Comparison of ENCODE assay signal across 17 mouse cellular contexts in genomic region chr15:102216459-102217228, GRCm38 (mm10). TPM values are rescaled to one million over a fixed set of nuclear protein-coding genes. Genes with fewer than 3 reads are reported as not detected.
DNase-seq lines count a peak whose midpoint lies in the region; ATAC-seq and TF ChIP-seq lines count a peak whose summit lies in the region.
"Had no signal": no experiment of that assay in that cellular context is flagged by ENCODE, and none has a peak within 500 bp of the region (broad histone marks: within the 10 kb centered on the region; RNA-seq: fewer than 3 reads in every experiment).

No protein-coding gene starts in this region.

- no peak overlapping the region for H3K9ac ChIP-seq in forebrain, embryonic 12.5 days
- H3K9ac ChIP-seq in forebrain, embryonic 15.5 days (replicated peaks) = no peak overlapping the region
- no peak overlapping the region for H3K9ac ChIP-seq in intestine, embryonic 14.5 days (ENCODE audit: low read length)
- no peak overlapping the region for H3K9ac ChIP-seq in intestine, embryonic 16.5 days (ENCODE audit: low read depth, low read length)
- H3K9ac ChIP-seq in midbrain, embryonic 11.5 days (ENCODE audit: low read length) = no peak overlapping the region
- no peak overlapping the region for H3K9ac ChIP-seq in midbrain, postnatal 0 days (replicated peaks; ENCODE audit: low read length, poor library complexity, severe bottlenecking)
- H3K9ac ChIP-seq in limb, embryonic 15.5 days = no peak overlapping the region
- H3K9ac ChIP-seq: hindbrain, embryonic 12.5 days had no signal

- no peaks in the 10 kb centered on the region for H3K9me3 ChIP-seq in forebrain, embryonic 12.5 days
- H3K9me3 ChIP-seq in forebrain, embryonic 15.5 days = no peaks in the 10 kb centered on the region
- H3K9me3 ChIP-seq in intestine, embryonic 14.5 days (ENCODE audit: control insufficient read depth, low read length) = no peaks in the 10 kb centered on the region
- no peaks in the 10 kb centered on the region for H3K9me3 ChIP-seq in intestine, embryonic 16.5 days (ENCODE audit: control insufficient read depth, low read length)
- no peaks in the 10 kb centered on the region for H3K9me3 ChIP-seq in midbrain, embryonic 11.5 days (ENCODE audit: control insufficient read depth, low read length)
- no peaks in the 10 kb centered on the region for H3K9me3 ChIP-seq in midbrain, postnatal 0 days (ENCODE audit: low read length)
- H3K9me3 ChIP-seq in limb, embryonic 15.5 days = no peaks in the 10 kb centered on the region
- H3K9me3 ChIP-seq: hindbrain, embryonic 12.5 days had no signal

- H3K4me3 ChIP-seq in forebrain, embryonic 12.5 days (replicated peaks) = no peak overlapping the region
- H3K4me3 ChIP-seq in forebrain, embryonic 15.5 days = no peak overlapping the region
- no peak overlapping the region for H3K4me3 ChIP-seq in intestine, embryonic 14.5 days (ENCODE audit: low read depth, low read length)
- no peak overlapping the region for H3K4me3 ChIP-seq in intestine, embryonic 16.5 days (ENCODE audit: low read length)
- H3K4me3 ChIP-seq in midbrain, embryonic 11.5 days (ENCODE audit: low read depth, low read length) = no peak overlapping the region
- no peak overlapping the region for H3K4me3 ChIP-seq in midbrain, postnatal 0 days (ENCODE audit: low read depth, low read length)
- no peak overlapping the region for H3K4me3 ChIP-seq in limb, embryonic 15.5 days
- H3K4me3 ChIP-seq: hindbrain, embryonic 12.5 days had no signal

- H3K27me3 ChIP-seq in forebrain, embryonic 12.5 days = no peaks in the 10 kb centered on the region
- H3K27me3 ChIP-seq in forebrain, embryonic 15.5 days = no peaks in the 10 kb centered on the region
- no peaks in the 10 kb centered on the region for H3K27me3 ChIP-seq in intestine, embryonic 14.5 days (replicated peaks; ENCODE audit: control insufficient read depth, insufficient read depth, low read length)
- H3K27me3 ChIP-seq in intestine, embryonic 16.5 days (replicated peaks; ENCODE audit: control insufficient read depth, insufficient read depth, low read length) = no peaks in the 10 kb centered on the region
- H3K27me3 ChIP-seq in midbrain, embryonic 11.5 days (ENCODE audit: control insufficient read depth, insufficient read depth, low read length) = no peaks in the 10 kb centered on the region
- no peaks in the 10 kb centered on the region for H3K27me3 ChIP-seq in midbrain, postnatal 0 days (ENCODE audit: insufficient read depth, low read length)
- H3K27me3 ChIP-seq in limb, embryonic 15.5 days = no peaks in the 10 kb centered on the region
- H3K27me3 ChIP-seq: hindbrain, embryonic 12.5 days had no signal

- no peak for TF ChIP-seq CTCF in midbrain, postnatal 0 days (IDR thresholded peaks at IDR 0.05)

- H3K4me1 ChIP-seq in forebrain, embryonic 12.5 days = no peaks in the 10 kb centered on the region
- H3K4me1 ChIP-seq in forebrain, embryonic 15.5 days = no peaks in the 10 kb centered on the region
- H3K4me1 ChIP-seq in intestine, embryonic 14.5 days (replicated peaks; ENCODE audit: control insufficient read depth, insufficient read depth, low read length) = no peaks in the 10 kb centered on the region
- no peaks in the 10 kb centered on the region for H3K4me1 ChIP-seq in intestine, embryonic 16.5 days (ENCODE audit: control insufficient read depth, insufficient read depth, low read length)
- H3K4me1 ChIP-seq in midbrain, embryonic 11.5 days (ENCODE audit: control insufficient read depth, insufficient read depth, low read length) = no peaks in the 10 kb centered on the region
- no peaks in the 10 kb centered on the region for H3K4me1 ChIP-seq in midbrain, postnatal 0 days (ENCODE audit: insufficient read depth, low read length)
- no peaks in the 10 kb centered on the region for H3K4me1 ChIP-seq in limb, embryonic 15.5 days
- H3K4me1 ChIP-seq: hindbrain, embryonic 12.5 days had no signal

- H3K36me3 ChIP-seq in forebrain, embryonic 12.5 days (replicated peaks) = peaks cover 58% of the 10 kb centered on the region
- peaks cover 44% of the 10 kb centered on the region for H3K36me3 ChIP-seq in forebrain, embryonic 15.5 days
- H3K36me3 ChIP-seq in intestine, embryonic 14.5 days (ENCODE audit: control insufficient read depth, insufficient read depth, low read length) = peaks cover 54% of the 10 kb centered on the region
- H3K36me3 ChIP-seq in intestine, embryonic 16.5 days (ENCODE audit: control insufficient read depth, insufficient read depth, low read length) = peaks cover 16% of the 10 kb centered on the region
- H3K36me3 ChIP-seq in midbrain, embryonic 11.5 days (ENCODE audit: control insufficient read depth, insufficient read depth, low read length) = peaks cover 9% of the 10 kb centered on the region
- H3K36me3 ChIP-seq in midbrain, postnatal 0 days (ENCODE audit: insufficient read depth, low read length) = peaks cover 46% of the 10 kb centered on the region
- H3K36me3 ChIP-seq in limb, embryonic 15.5 days = peaks cover 53% of the 10 kb centered on the region

- 0 out of 2 replicates have a peak, but pooled peaks have one; percentile 23 for ATAC-seq in forebrain, embryonic 12.5 days (ENCODE audit: low FRiP score)
- ATAC-seq in forebrain, embryonic 15.5 days (replicated peaks) = no peak
- 0 out of 2 replicates have a peak, but pooled peaks have one; percentile 4 for ATAC-seq in intestine, embryonic 14.5 days (replicated peaks; ENCODE audit: low FRiP score, low TSS enrichment, low read depth)
- no peak for ATAC-seq in intestine, embryonic 16.5 days
- ATAC-seq in midbrain, embryonic 11.5 days (ENCODE audit: low FRiP score) = no peak
- no peak for ATAC-seq in midbrain, postnatal 0 days (ENCODE audit: low FRiP score)
- peak; percentile 32; the same call in 1 of the 2 replicates for ATAC-seq in limb, embryonic 15.5 days (ENCODE audit: insufficient number of reproducible peaks, low FRiP score, low TSS enrichment, low read depth)

- H3K27ac ChIP-seq in forebrain, embryonic 12.5 days = no peak overlapping the region
- H3K27ac ChIP-seq in forebrain, embryonic 15.5 days (replicated peaks) = no peak overlapping the region
- H3K27ac ChIP-seq in intestine, embryonic 14.5 days (ENCODE audit: low read depth) = no peak overlapping the region
- no peak overlapping the region for H3K27ac ChIP-seq in intestine, embryonic 16.5 days (ENCODE audit: low read length)
- H3K27ac ChIP-seq in midbrain, embryonic 11.5 days (ENCODE audit: low read depth, low read length) = no peak overlapping the region
- no peak overlapping the region for H3K27ac ChIP-seq in midbrain, postnatal 0 days (ENCODE audit: low read depth, low read length)
- no peak overlapping the region for H3K27ac ChIP-seq in limb, embryonic 15.5 days
- H3K27ac ChIP-seq: hindbrain, embryonic 12.5 days had no signal

- peak; percentile 51 for DNase-seq in intestine, embryonic 14.5 days (ENCODE audit: low spot score)
- DNase-seq in midbrain, embryonic 11.5 days (ENCODE audit: low spot score, missing footprints) = peak; percentile 74
- no peak for DNase-seq in midbrain, postnatal 0 days (ENCODE audit: low spot score)
- DNase-seq in urinary bladder, postnatal 4 days (ENCODE audit: low spot score in 2 of 2) = no peak
- DNase-seq: cerebellum, adult 11 months; cerebellum, postnatal 36 days; kidney, adult 2 months; kidney, postnatal 4 days; midbrain, embryonic 14.5 days had no signal

- H3K4me2 ChIP-seq in forebrain, embryonic 12.5 days = no peak overlapping the region
- no peak overlapping the region for H3K4me2 ChIP-seq in forebrain, embryonic 15.5 days (replicated peaks)
- no peak overlapping the region for H3K4me2 ChIP-seq in intestine, embryonic 14.5 days (ENCODE audit: low read length)
- H3K4me2 ChIP-seq in intestine, embryonic 16.5 days (ENCODE audit: low read depth, low read length) = no peak overlapping the region
- no peak overlapping the region for H3K4me2 ChIP-seq in midbrain, embryonic 11.5 days
- no peak overlapping the region for H3K4me2 ChIP-seq in midbrain, postnatal 0 days (ENCODE audit: low read depth, low read length, poor library complexity, severe bottlenecking)
- H3K4me2 ChIP-seq in limb, embryonic 15.5 days = no peak overlapping the region
- H3K4me2 ChIP-seq: hindbrain, embryonic 12.5 days had no signal

- WGBS in forebrain, embryonic 12.5 days = 86% methylated on average over 16 of the region's 16 CpGs
- 88% methylated on average over 16 of the region's 16 CpGs for WGBS in forebrain, embryonic 15.5 days
- WGBS in intestine, embryonic 14.5 days = 79% methylated on average over 16 of the region's 16 CpGs
- WGBS in intestine, embryonic 16.5 days = 79% methylated on average over 16 of the region's 16 CpGs
- 84% methylated on average over 16 of the region's 16 CpGs for WGBS in midbrain, embryonic 11.5 days
- WGBS in midbrain, postnatal 0 days = 83% methylated on average over 16 of the region's 16 CpGs
- WGBS in limb, embryonic 15.5 days = 83% methylated on average over 16 of the region's 16 CpGs

RNA-seq across cellular contexts. Expression of gene Csad, which starts 12.1 kb away (rescaled TPM):
- 46.2 and 51.8 TPM in 2 replicates for polyA plus RNA-seq in forebrain, embryonic 12.5 days (2016; fragmentation: Nextera tagmentation; extraction: Ambion mirVana)
- 44.2 and 45.1 TPM in 2 replicates for polyA plus RNA-seq in forebrain, embryonic 15.5 days (2015; fragmentation: Nextera tagmentation; extraction: Ambion mirVana)
- polyA plus RNA-seq in intestine, embryonic 14.5 days (2014; fragmentation: Nextera tagmentation; extraction: Ambion mirVana) = 52.3 and 53.6 TPM in 2 replicates
- 33.2 and 38.4 TPM in 2 replicates for polyA plus RNA-seq in intestine, embryonic 16.5 days (2015; fragmentation: Nextera tagmentation; extraction: Ambion mirVana)
- 21.9 and 25.9 TPM in 2 replicates for polyA plus RNA-seq in midbrain, embryonic 11.5 days (2014; fragmentation: Nextera tagmentation; extraction: Ambion mirVana)
- 30.3 and 47.5 TPM in 2 replicates for total RNA-seq in midbrain, postnatal 0 days (2014; rRNA removed)
- polyA plus RNA-seq in midbrain, postnatal 0 days (2015; fragmentation: Nextera tagmentation; extraction: Ambion mirVana) = 32.8 and 34.6 TPM in 2 replicates
- polyA plus RNA-seq in limb, embryonic 15.5 days (2015; fragmentation: Nextera tagmentation; extraction: Ambion mirVana) = 80.3 and 81.8 TPM in 2 replicates

RNA-seq across cellular contexts. Expression of gene Zfp740, which starts 13.6 kb away (rescaled TPM):
- 127 and 132 TPM in 2 replicates for polyA plus RNA-seq in forebrain, embryonic 12.5 days (2016; fragmentation: Nextera tagmentation; extraction: Ambion mirVana)
- polyA plus RNA-seq in forebrain, embryonic 15.5 days (2015; fragmentation: Nextera tagmentation; extraction: Ambion mirVana) = 90.6 and 94.0 TPM in 2 replicates
- polyA plus RNA-seq in intestine, embryonic 14.5 days (2014; fragmentation: Nextera tagmentation; extraction: Ambion mirVana) = 47.0 and 55.3 TPM in 2 replicates
- polyA plus RNA-seq in intestine, embryonic 16.5 days (2015; fragmentation: Nextera tagmentation; extraction: Ambion mirVana) = 33.6 and 35.3 TPM in 2 replicates
- 58.9 and 61.1 TPM in 2 replicates for polyA plus RNA-seq in midbrain, embryonic 11.5 days (2014; fragmentation: Nextera tagmentation; extraction: Ambion mirVana)
- 42.9 and 57.7 TPM in 2 replicates for total RNA-seq in midbrain, postnatal 0 days (2014; rRNA removed)
- 25.1 and 27.6 TPM in 2 replicates for polyA plus RNA-seq in midbrain, postnatal 0 days (2015; fragmentation: Nextera tagmentation; extraction: Ambion mirVana)
- 51.9 and 59.9 TPM in 2 replicates for polyA plus RNA-seq in limb, embryonic 15.5 days (2015; fragmentation: Nextera tagmentation; extraction: Ambion mirVana)

RNA-seq across cellular contexts. Expression of gene Itgb7, which starts 15.1 kb away (rescaled TPM):
- 0.65 and 0.88 TPM in 2 replicates for polyA plus RNA-seq in forebrain, embryonic 12.5 days (2016; fragmentation: Nextera tagmentation; extraction: Ambion mirVana)
- 0.33 and 0.99 TPM in 2 replicates for polyA plus RNA-seq in forebrain, embryonic 15.5 days (2015; fragmentation: Nextera tagmentation; extraction: Ambion mirVana)
- 13.3 and 13.5 TPM in 2 replicates for polyA plus RNA-seq in intestine, embryonic 14.5 days (2014; fragmentation: Nextera tagmentation; extraction: Ambion mirVana)
- 9.5 and 10.3 TPM in 2 replicates for polyA plus RNA-seq in intestine, embryonic 16.5 days (2015; fragmentation: Nextera tagmentation; extraction: Ambion mirVana)
- 0.15 and 0.55 TPM in 2 replicates for polyA plus RNA-seq in midbrain, embryonic 11.5 days (2014; fragmentation: Nextera tagmentation; extraction: Ambion mirVana)
- 0.88 and 1.5 TPM in 2 replicates for total RNA-seq in midbrain, postnatal 0 days (2014; rRNA removed)
- 1.1 and 1.2 TPM in 2 replicates for polyA plus RNA-seq in midbrain, postnatal 0 days (2015; fragmentation: Nextera tagmentation; extraction: Ambion mirVana)
- polyA plus RNA-seq in limb, embryonic 15.5 days (2015; fragmentation: Nextera tagmentation; extraction: Ambion mirVana) = 6.3 and 6.6 TPM in 2 replicates

RNA-seq across cellular contexts. Expression of gene Rarg, which starts 40.7 kb away (rescaled TPM):
- 13.1 and 16.7 TPM in 2 replicates for polyA plus RNA-seq in forebrain, embryonic 12.5 days (2016; fragmentation: Nextera tagmentation; extraction: Ambion mirVana)
- polyA plus RNA-seq in forebrain, embryonic 15.5 days (2015; fragmentation: Nextera tagmentation; extraction: Ambion mirVana) = 5.9 and 6.2 TPM in 2 replicates
- polyA plus RNA-seq in intestine, embryonic 14.5 days (2014; fragmentation: Nextera tagmentation; extraction: Ambion mirVana) = 16.4 and 17.1 TPM in 2 replicates
- polyA plus RNA-seq in intestine, embryonic 16.5 days (2015; fragmentation: Nextera tagmentation; extraction: Ambion mirVana) = 13.6 and 14.7 TPM in 2 replicates
- 10.1 and 10.5 TPM in 2 replicates for polyA plus RNA-seq in midbrain, embryonic 11.5 days (2014; fragmentation: Nextera tagmentation; extraction: Ambion mirVana)
- 4.4 and 12.6 TPM in 2 replicates for total RNA-seq in midbrain, postnatal 0 days (2014; rRNA removed)
- polyA plus RNA-seq in midbrain, postnatal 0 days (2015; fragmentation: Nextera tagmentation; extraction: Ambion mirVana) = 3.9 and 4.2 TPM in 2 replicates
- 120 and 128 TPM in 2 replicates for polyA plus RNA-seq in limb, embryonic 15.5 days (2015; fragmentation: Nextera tagmentation; extraction: Ambion mirVana)

RNA-seq across cellular contexts. Expression of gene Gm9918, which starts 53.7 kb away (rescaled TPM):
- 0.09 and 0.17 TPM in 2 replicates for polyA plus RNA-seq in forebrain, embryonic 12.5 days (2016; fragmentation: Nextera tagmentation; extraction: Ambion mirVana)
- not detected in 2 replicates for polyA plus RNA-seq in forebrain, embryonic 15.5 days (2015; fragmentation: Nextera tagmentation; extraction: Ambion mirVana)
- polyA plus RNA-seq in intestine, embryonic 14.5 days (2014; fragmentation: Nextera tagmentation; extraction: Ambion mirVana) = 0.11 and 0.19 TPM in 2 replicates
- 0.13 TPM in 1 of 2 replicates, not detected in the other for polyA plus RNA-seq in intestine, embryonic 16.5 days (2015; fragmentation: Nextera tagmentation; extraction: Ambion mirVana)
- polyA plus RNA-seq in midbrain, embryonic 11.5 days (2014; fragmentation: Nextera tagmentation; extraction: Ambion mirVana) = 0.15 and 0.23 TPM in 2 replicates
- total RNA-seq in midbrain, postnatal 0 days (2014; rRNA removed) = not detected in 2 replicates
- polyA plus RNA-seq in midbrain, postnatal 0 days (2015; fragmentation: Nextera tagmentation; extraction: Ambion mirVana) = not detected in 2 replicates
- polyA plus RNA-seq in limb, embryonic 15.5 days (2015; fragmentation: Nextera tagmentation; extraction: Ambion mirVana) = 0.79 and 0.83 TPM in 2 replicates
- total RNA-seq: gastrocnemius, adult 8-10 months; liver, adult 2 months had no signal
- polyA plus RNA-seq: midbrain, embryonic 14.5 days; spleen, adult 2 months had no signal

Comparison
In these comparisons a context has a peak if more than half of its experiments do, and no peak if none do; other contexts are left out.
1. ATAC-seq: peak in forebrain, embryonic 12.5 days (single experiment), intestine, embryonic 14.5 days (single experiment) and limb, embryonic 15.5 days (single experiment); none in forebrain, embryonic 15.5 days (single experiment), intestine, embryonic 16.5 days (single experiment), midbrain, embryonic 11.5 days (single experiment) and midbrain, postnatal 0 days (single experiment).
2. DNase-seq: peak in intestine, embryonic 14.5 days (single experiment) and midbrain, embryonic 11.5 days (single experiment); none in midbrain, postnatal 0 days (single experiment) and urinary bladder, postnatal 4 days (0 of 2).